Mouse (Mus musculus): Measurements from ENCODE around the gene Rad51c.
"Not testable (repeated sequence)": the region's sequence is repeated elsewhere in the genome, so short reads cannot be mapped to it uniquely, and the experiment has no call there.

GRCm38 (mm10) chr11:87431813-87432212, 27.1 kb upstream of the Rad51c start:
- not testable (repeated sequence) for TF ChIP-seq CTCF (IDR thresholded peaks at IDR 0.05; ENCODE audit: extremely low read depth, insufficient read depth, insufficient read length, insufficient replicate concordance); POLR2A (IDR thresholded peaks at IDR 0.05; ENCODE audit: low read depth, low read length)
